Mouse (Mus musculus): ENCODE results near the gene Astn1. TPM values are rescaled to one million over a fixed set of nuclear protein-coding genes. Genes with fewer than 3 reads are reported as not detected.
A peak's percentile ranks its signal among the peaks of the same experiment; 100 is the strongest.

The Astn1 gene
- total RNA-seq, 2 experiments from 2014 or later: 176 to 181 TPM

DNA sequence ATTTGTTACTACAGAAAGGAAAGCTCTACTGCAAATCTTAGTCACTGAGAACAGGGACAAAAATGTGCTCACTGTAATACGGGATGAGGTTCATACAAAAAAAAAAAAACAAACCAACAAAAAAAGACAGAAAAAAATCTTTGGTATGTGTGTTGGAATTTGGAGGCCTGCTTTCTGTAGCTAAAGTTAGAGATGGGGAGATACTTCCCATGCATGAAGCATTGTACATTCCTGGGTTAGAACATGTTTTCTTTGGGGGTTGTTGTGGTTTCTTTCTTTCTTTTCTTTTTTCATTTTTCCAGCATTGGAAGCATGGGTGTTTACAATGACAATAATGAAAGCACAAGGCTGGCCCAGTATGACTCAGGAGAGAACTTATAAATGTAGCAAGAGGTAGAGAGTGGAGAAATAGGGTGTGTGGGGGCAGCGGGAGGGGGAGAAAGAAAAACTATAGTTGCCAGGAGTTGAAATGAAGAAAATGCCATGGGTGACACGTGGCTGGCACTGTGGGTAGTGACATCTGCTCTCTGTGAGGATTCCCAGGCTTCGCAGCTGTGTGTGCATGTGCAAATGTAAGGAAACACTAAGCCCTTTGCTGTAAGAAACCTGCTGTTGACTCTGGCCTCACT is 370.9 kb downstream of the Astn1 start:
- DNase-seq (ENCODE audit: low spot score in 2 of 2): peak; percentile 12 to 20

DNA sequence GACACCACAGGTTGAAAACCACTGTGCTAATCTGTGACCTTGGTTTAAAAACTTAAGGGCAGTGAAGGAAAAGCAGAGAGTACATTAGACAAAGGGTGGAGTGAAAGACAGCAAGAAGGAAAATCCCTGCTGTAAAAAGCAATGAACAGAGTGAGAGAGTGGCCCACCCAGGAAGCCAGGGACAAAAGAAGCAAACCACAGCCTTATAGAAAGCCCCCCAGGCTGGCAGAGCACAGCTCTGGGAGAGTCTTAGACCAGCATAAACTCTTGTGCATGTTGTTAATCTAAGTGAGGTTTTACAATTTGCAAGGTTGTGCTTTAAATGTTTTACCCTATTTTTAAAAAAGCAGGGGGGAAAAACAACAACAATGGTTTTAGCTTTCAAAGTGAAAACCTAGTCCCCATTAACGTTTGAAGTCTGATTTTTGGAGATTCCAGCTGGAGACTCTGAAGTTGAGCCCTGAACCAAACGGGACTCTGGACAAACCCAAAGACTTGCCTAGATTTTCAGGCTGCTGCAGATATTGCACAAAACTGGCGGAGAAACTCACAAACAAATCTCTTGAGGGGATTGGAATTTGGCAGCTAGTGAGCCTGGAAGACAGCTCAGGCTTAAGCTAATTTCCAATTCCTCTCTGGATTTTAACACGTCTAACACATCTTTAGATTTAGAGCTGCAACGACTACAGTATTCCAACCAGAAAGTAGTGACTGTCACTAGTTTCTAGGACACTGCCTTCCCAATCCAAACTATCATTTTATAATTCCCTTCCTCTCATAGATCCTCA is 377.3 kb downstream of the Astn1 start:
- DNase-seq (ENCODE audit: low spot score in 2 of 2): no peak

DNA sequence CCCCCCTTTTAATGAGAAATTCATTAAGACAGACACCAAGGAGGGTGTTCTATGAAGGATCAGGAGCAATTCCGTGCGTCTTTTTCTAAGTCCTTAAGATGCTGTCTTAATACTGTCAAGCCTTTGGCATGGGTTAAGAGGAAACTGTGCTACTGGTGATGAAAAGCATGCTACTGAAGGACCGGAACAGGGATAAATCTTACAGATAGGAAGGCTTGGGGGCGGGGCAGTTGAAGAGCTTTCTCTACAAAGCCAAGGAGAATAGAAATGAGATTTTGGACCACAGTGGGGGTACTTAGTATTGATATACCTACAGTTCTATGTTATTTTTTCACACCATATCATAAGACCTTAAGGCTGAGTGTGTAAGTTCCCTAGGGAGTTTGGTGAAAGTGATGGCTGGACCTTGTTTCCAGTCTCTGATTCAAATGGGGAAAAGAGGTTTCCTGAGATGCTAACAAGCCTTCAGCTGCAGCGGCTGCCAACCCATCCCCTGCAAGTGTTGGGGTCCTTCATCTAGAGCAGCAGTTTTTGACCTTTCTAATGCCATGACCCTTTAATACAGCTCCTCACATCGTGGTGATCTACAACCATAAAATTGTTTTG is 378.2 kb downstream of the Astn1 start:
- no peak for DNase-seq (ENCODE audit: low spot score in 2 of 2)

DNA sequence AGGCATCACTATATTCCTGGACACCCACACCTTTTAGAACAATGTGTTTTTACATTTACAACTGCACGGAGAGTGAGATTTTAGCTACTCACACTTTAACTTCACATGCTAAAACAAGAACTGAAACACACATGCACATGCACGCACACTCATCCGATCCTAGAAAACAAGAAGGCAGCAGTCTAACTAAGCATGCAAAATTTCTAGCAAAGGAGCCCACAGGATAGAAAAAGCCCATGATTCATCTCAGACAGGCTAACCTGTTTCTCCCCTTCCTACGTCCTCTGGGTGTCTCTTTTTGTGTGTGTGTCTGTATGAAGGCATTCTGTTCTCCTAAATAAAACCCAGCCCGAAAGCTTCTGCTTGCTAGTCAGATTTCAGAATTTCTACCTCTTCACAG is 378.9 kb downstream of the Astn1 start:
- DNase-seq (ENCODE audit: low spot score in 2 of 2): no peak

Small RNA genes lying within 50 kb of the gene (microRNA-seq; reads per million reads assigned to microRNA genes)
- 396 to 536 reads per million in 2 experiments for gene Mir488

Other genes with a start within 250 kb of the Astn1 start
- 10 to 100 TPM; 73.7 to 78.3 TPM for gene Brinp2, start 5.9 kb upstream of the Astn1 start, total RNA-seq (2021)